Mouse (Mus musculus): ENCODE data around the gene Icam2. TPM values are rescaled to one million over a fixed set of nuclear protein-coding genes. Genes with fewer than 3 reads are reported as not detected.

The Icam2 gene
- polyA plus RNA-seq, 1 experiment, result 9.4 TPM

- Histone ChIP-seq H3K27ac (ENCODE audit: insufficient read depth, low read depth, low read length) (no peak overlapping the region), H3K4me1 (ENCODE audit: control insufficient read depth, insufficient read depth, low read length) (peaks cover 9% of the 10 kb centered on the region), H3K4me3 (ENCODE audit: insufficient read depth, low read length) (no peak overlapping the region)
- TF ChIP-seq CTCF (IDR thresholded peaks at IDR 0.05; ENCODE audit: low read depth, low read length) (no peak), POLR2A (IDR thresholded peaks at IDR 0.05; ENCODE audit: borderline replicate concordance, low read depth, low read length) (no peak)
Measured at GRCm38 (mm10) chr11:106332458-106332857, 55.4 kb downstream of the Icam2 start.

GRCm38 (mm10) chr11:106329682-106330081 is 58.2 kb downstream of the Icam2 start:
- no peak overlapping the region for H3K4me3 ChIP-seq (ENCODE audit: insufficient read depth, low read length)
- no peak for TF ChIP-seq POLR2A (IDR thresholded peaks at IDR 0.05; ENCODE audit: borderline replicate concordance, low read depth, low read length)
- TF ChIP-seq CTCF (IDR thresholded peaks at IDR 0.05; ENCODE audit: low read depth, low read length), result peak; percentile 53; the same call in 1 of the 2 replicates
- H3K27ac ChIP-seq (ENCODE audit: insufficient read depth, low read depth, low read length), result no peak overlapping the region
- H3K4me1 ChIP-seq (ENCODE audit: control insufficient read depth, insufficient read depth, low read length), result peaks cover 9% of the 10 kb centered on the region

- peaks cover 9% of the 10 kb centered on the region for H3K4me1 ChIP-seq (ENCODE audit: control insufficient read depth, insufficient read depth, low read length)
- no peak for TF ChIP-seq POLR2A (IDR thresholded peaks at IDR 0.05; ENCODE audit: borderline replicate concordance, low read depth, low read length)
- no peak for TF ChIP-seq CTCF (IDR thresholded peaks at IDR 0.05; ENCODE audit: low read depth, low read length)
- H3K27ac ChIP-seq (ENCODE audit: insufficient read depth, low read depth, low read length), result no peak overlapping the region
- H3K4me3 ChIP-seq (ENCODE audit: insufficient read depth, low read length), result no peak overlapping the region
Measured at GRCm38 (mm10) chr11:106329128-106329527, 58.7 kb downstream of the Icam2 start.

GRCm38 (mm10) chr11:106328521-106328920 is 59.4 kb downstream of the Icam2 start:
- TF ChIP-seq POLR2A (IDR thresholded peaks at IDR 0.05; ENCODE audit: borderline replicate concordance, low read depth, low read length), result no peak
- no peak for TF ChIP-seq CTCF (IDR thresholded peaks at IDR 0.05; ENCODE audit: low read depth, low read length)

More at GRCm38 (mm10) chr11:106328521-106328920, 59.4 kb downstream of the Icam2 start:
- H3K27ac ChIP-seq (ENCODE audit: insufficient read depth, low read depth, low read length), result no peak overlapping the region
- no peak overlapping the region for H3K4me3 ChIP-seq (ENCODE audit: insufficient read depth, low read length)
- peaks cover 9% of the 10 kb centered on the region for H3K4me1 ChIP-seq (ENCODE audit: control insufficient read depth, insufficient read depth, low read length)

Other genes starting within 250 kb of the Icam2 start
- not detected in 2 replicates for gene Gm10840, start 227.2 kb downstream of the Icam2 start, polyA plus RNA-seq (2012; ENCODE audit: insufficient read depth, insufficient read length, missing spikeins)
- gene Limd2, start 227.2 kb downstream of the Icam2 start, polyA plus RNA-seq (2012; ENCODE audit: insufficient read depth, insufficient read length, missing spikeins), result 263 and 272 TPM in 2 replicates
- gene Strada, start 185.9 kb downstream of the Icam2 start, polyA plus RNA-seq (2012; ENCODE audit: insufficient read depth, insufficient read length, missing spikeins), result 23.8 and 25.4 TPM in 2 replicates
- gene Ccdc47, start 171.7 kb downstream of the Icam2 start, polyA plus RNA-seq (2012; ENCODE audit: insufficient read depth, insufficient read length, missing spikeins), result 97.3 and 99.5 TPM in 2 replicates
- 42.8 and 46.3 TPM in 2 replicates for gene Ddx42, start 171.1 kb downstream of the Icam2 start, polyA plus RNA-seq (2012; ENCODE audit: insufficient read depth, insufficient read length, missing spikeins)
- gene Ftsj3, start 132.0 kb downstream of the Icam2 start, polyA plus RNA-seq (2012; ENCODE audit: insufficient read depth, insufficient read length, missing spikeins), result 17.7 and 21.7 TPM in 2 replicates
- gene Psmc5, start 131.9 kb downstream of the Icam2 start, polyA plus RNA-seq (2012; ENCODE audit: insufficient read depth, insufficient read length, missing spikeins), result 76.9 and 78.8 TPM in 2 replicates
- 89.5 and 89.8 TPM in 2 replicates for gene Smarcd2, start 115.1 kb downstream of the Icam2 start, polyA plus RNA-seq (2012; ENCODE audit: insufficient read depth, insufficient read length, missing spikeins)
- not detected in 2 replicates for gene Tcam1, start 111.4 kb downstream of the Icam2 start, polyA plus RNA-seq (2012; ENCODE audit: insufficient read depth, insufficient read length, missing spikeins)
- not detected in 2 replicates for gene Gh, start 86.2 kb downstream of the Icam2 start, polyA plus RNA-seq (2012; ENCODE audit: insufficient read depth, insufficient read length, missing spikeins)
- gene Cd79b, start 73.3 kb downstream of the Icam2 start, polyA plus RNA-seq (2012; ENCODE audit: insufficient read depth, insufficient read length, missing spikeins), result 5.1 and 6.5 TPM in 2 replicates
- gene Scn4a, start 34.8 kb downstream of the Icam2 start, polyA plus RNA-seq (2012; ENCODE audit: insufficient read depth, insufficient read length, missing spikeins), result not detected in 2 replicates
- not detected in 2 replicates for gene Prr29, start 22.6 kb downstream of the Icam2 start, polyA plus RNA-seq (2012; ENCODE audit: insufficient read depth, insufficient read length, missing spikeins)
- 27.5 and 27.8 TPM in 2 replicates for gene Ern1, start 99.8 kb upstream of the Icam2 start, polyA plus RNA-seq (2012; ENCODE audit: insufficient read depth, insufficient read length, missing spikeins)
- 22.8 and 25.0 TPM in 2 replicates for gene Tex2, start 225.3 kb upstream of the Icam2 start, polyA plus RNA-seq (2012; ENCODE audit: insufficient read depth, insufficient read length, missing spikeins)

Data from bone marrow macrophage, adult 2 months (primary cell).